Mouse (Mus musculus): ENCODE results near the gene Abcc8. TPM values are rescaled to one million over a fixed set of nuclear protein-coding genes. Genes with fewer than 3 reads are reported as not detected.

Abcc8 gene
- polyA plus RNA-seq, 1 experiment from 2014 or later: 3.0 TPM

DNA sequence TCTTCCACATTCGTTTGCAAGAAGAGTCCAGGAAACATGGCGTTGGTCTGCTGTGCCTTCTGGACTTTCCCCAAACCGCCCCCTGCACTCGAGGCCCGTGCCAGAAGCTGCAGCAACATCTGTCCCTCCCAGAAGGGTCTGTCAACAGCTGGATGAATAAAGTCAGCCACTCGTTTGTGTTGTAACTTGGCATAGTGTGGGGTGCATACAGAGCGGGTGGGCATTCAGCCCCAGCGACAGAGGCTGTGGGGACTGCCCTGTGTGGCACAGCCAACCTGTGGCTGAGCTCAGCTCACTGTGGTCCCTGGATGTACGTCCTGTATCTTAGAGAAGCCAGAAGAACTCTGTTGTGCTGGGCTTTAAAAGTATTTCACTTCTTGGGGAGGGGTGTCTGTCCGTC is 95.8 kb downstream of the Abcc8 start:
- no peak overlapping the region for H3K27ac ChIP-seq
- no peaks in the 10 kb centered on the region for H3K9me3 ChIP-seq
- 72% methylated on average over 10 of the region's 10 CpGs for whole genome bisulfite sequencing
- H3K4me2 ChIP-seq: no peak overlapping the region
- ATAC-seq (ENCODE audit: borderline replicate concordance, extremely low read depth, low FRiP score, low TSS enrichment): no peak
- no peak overlapping the region for H3K4me3 ChIP-seq
- peaks cover 39% of the 10 kb centered on the region for H3K36me3 ChIP-seq
- no peak overlapping the region for H3K9ac ChIP-seq
- no peaks in the 10 kb centered on the region for H3K27me3 ChIP-seq
- H3K4me1 ChIP-seq: no peaks in the 10 kb centered on the region

DNA sequence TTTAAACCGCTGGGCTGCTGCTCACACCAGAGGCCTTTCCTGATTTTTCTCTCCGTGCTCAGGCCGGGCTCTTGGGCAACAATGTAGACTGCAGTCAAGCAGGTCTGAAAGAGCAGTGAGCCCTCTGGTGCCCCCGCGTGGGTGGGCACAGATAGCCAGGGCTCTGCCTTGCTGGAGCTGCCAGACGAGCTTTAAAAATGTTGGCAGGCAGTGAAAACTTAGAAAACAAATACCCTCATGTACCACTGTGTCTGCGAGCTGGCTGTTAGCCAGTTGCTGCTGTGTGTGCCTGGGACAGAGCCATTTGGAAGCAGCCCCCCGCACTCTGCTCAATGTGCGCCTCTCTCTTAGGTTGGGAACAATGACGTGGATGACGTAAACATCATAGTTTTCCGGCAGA is 102.2 kb downstream of the Abcc8 start:
- whole genome bisulfite sequencing: 74% methylated on average over 12 of the region's 12 CpGs
- ATAC-seq (ENCODE audit: borderline replicate concordance, extremely low read depth, low FRiP score, low TSS enrichment): no peak
- no peak overlapping the region for H3K27ac ChIP-seq
- H3K9me3 ChIP-seq: no peaks in the 10 kb centered on the region
- H3K4me1 ChIP-seq: no peaks in the 10 kb centered on the region
- H3K9ac ChIP-seq: no peak overlapping the region
- peaks cover 54% of the 10 kb centered on the region for H3K36me3 ChIP-seq
- no peaks in the 10 kb centered on the region for H3K27me3 ChIP-seq
- no peak overlapping the region for H3K4me2 ChIP-seq
- no peak overlapping the region for H3K4me3 ChIP-seq

DNA sequence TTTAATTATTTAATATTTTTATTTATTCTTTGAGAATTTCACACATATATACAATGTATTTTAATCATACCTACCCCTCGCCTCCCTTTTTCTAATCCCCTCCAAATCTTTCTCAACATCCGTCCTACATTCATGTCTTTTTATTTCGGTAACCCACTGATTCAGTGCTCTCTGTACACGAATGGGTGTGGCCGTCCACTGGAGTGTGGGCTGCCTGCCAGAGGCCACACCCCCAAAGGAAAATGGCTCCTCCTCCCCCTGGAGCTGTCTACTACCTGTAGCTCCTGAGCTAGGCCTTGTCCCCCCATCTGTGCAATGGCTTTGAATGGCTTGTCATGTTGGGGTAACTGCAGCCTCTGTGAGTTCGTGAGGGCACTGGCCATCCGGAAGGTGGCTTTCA is 103.0 kb downstream of the Abcc8 start:
- H3K4me2 ChIP-seq: no peak overlapping the region
- H3K9ac ChIP-seq: no peak overlapping the region
- WGBS: 73% methylated on average over 7 of the region's 7 CpGs
- peaks cover 54% of the 10 kb centered on the region for H3K36me3 ChIP-seq
- H3K27ac ChIP-seq: no peak overlapping the region
- no peaks in the 10 kb centered on the region for H3K4me1 ChIP-seq
- H3K9me3 ChIP-seq: no peaks in the 10 kb centered on the region
- H3K4me3 ChIP-seq: no peak overlapping the region
- ATAC-seq (ENCODE audit: borderline replicate concordance, extremely low read depth, low FRiP score, low TSS enrichment): no peak
- H3K27me3 ChIP-seq: no peaks in the 10 kb centered on the region

DNA sequence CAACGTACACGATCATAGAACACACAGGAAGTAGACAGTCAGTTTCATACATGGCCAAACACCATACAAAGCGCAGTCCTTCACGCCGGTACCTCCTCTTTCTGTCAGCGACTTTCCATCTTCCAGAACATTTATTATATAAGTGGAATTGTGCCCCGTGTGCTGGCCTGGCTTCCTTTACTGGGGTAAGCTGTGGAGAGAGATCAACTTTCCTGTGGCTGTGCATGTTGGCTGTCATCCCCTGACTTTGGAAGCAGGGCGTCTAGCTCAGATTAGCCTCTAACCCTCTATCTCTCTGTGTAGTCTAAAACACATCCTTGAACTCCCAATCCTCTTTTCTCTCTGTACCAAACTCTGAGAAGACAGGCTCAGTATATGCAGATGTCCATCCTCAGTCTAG is 111.0 kb downstream of the Abcc8 start:
- Histone ChIP-seq H3K4me1 (no peaks in the 10 kb centered on the region), H3K9me3 (no peaks in the 10 kb centered on the region), H3K4me3 (no peak overlapping the region), H3K4me2 (no peak overlapping the region), H3K9ac (no peak overlapping the region), H3K27ac (no peak overlapping the region), H3K27me3 (no peaks in the 10 kb centered on the region), H3K36me3 (peaks cover 71% of the 10 kb centered on the region)
- ATAC-seq (ENCODE audit: borderline replicate concordance, extremely low read depth, low FRiP score, low TSS enrichment): no peak
- 92% methylated on average over 8 of the region's 8 CpGs for WGBS

DNA sequence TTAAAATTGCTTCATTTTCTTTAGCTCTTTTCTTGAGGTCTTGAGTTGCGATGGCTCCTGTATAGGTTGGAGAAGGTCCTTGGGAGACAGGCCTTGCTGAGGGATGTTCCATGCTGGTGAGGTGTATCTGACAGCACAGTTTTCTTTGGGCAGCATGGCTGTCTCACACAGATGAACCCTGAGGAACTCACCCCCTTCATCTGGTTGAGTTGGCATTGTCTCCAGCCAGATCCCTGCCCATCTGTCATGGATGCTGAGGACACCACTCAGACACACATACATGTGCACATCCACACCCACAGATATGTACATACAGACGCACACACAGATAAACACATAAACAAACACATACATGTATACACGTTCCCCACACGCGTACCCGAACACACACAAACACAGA is 116.5 kb downstream of the Abcc8 start:
- no peaks in the 10 kb centered on the region for H3K9me3 ChIP-seq
- peaks cover 57% of the 10 kb centered on the region for H3K36me3 ChIP-seq
- H3K4me2 ChIP-seq: no peak overlapping the region
- no peaks in the 10 kb centered on the region for H3K4me1 ChIP-seq
- H3K9ac ChIP-seq: no peak overlapping the region
- H3K4me3 ChIP-seq: no peak overlapping the region
- H3K27ac ChIP-seq: no peak overlapping the region
- no peak for ATAC-seq (ENCODE audit: borderline replicate concordance, extremely low read depth, low FRiP score, low TSS enrichment)
- 88% methylated on average over 6 of the region's 6 CpGs for WGBS
- no peaks in the 10 kb centered on the region for H3K27me3 ChIP-seq

DNA sequence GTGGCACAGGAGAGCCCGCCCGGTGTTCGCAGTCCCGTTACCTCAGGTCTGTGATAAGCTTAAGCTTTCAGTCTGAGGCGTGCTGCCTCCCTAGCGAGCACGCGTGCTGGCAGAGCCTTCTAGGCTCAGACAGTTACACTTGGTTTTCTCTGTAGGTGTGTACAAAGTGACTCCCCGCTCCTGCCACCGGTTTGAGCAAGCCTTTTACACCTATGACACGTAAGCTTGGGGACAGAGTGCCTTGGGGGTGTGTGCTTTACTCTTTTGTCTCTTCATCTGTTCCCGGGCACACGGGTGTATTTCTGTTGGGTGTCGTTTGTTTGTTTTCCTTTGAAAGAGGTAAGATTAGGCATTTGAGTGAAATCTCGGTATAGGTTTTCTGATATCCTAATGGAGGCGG is 118.2 kb downstream of the Abcc8 start:
- no peaks in the 10 kb centered on the region for H3K4me1 ChIP-seq
- H3K27ac ChIP-seq: no peak overlapping the region
- no peaks in the 10 kb centered on the region for H3K9me3 ChIP-seq
- WGBS: 91% methylated on average over 16 of the region's 16 CpGs
- H3K4me2 ChIP-seq: no peak overlapping the region
- H3K9ac ChIP-seq: no peak overlapping the region
- ATAC-seq (ENCODE audit: borderline replicate concordance, extremely low read depth, low FRiP score, low TSS enrichment): no peak
- H3K27me3 ChIP-seq: no peaks in the 10 kb centered on the region
- H3K36me3 ChIP-seq: peaks cover 54% of the 10 kb centered on the region
- no peak overlapping the region for H3K4me3 ChIP-seq

DNA sequence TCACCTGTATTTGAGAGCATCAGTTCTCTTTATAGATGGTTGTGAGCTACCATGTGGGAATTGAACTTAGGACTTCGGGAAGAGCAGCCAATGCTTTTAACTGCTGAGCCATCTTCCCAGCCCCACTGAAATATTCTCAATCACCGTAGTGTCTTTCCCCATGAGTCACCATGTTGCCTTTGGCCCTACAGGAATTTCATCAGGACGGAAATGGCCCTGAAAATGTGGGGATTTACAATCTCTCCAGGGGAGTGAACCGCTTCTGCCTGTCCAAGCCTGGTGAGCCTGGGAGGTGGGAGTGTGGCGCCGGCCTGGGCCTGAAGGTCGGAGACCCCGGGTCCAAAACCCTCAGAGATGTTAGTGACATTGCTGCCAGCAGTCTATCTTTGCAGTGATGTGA is 119.1 kb downstream of the Abcc8 start:
- Histone ChIP-seq H3K4me3 (no peak overlapping the region), H3K9me3 (no peaks in the 10 kb centered on the region), H3K36me3 (peaks cover 55% of the 10 kb centered on the region), H3K4me1 (no peaks in the 10 kb centered on the region), H3K27me3 (no peaks in the 10 kb centered on the region), H3K27ac (no peak overlapping the region), H3K4me2 (no peak overlapping the region), H3K9ac (no peak overlapping the region)
- ATAC-seq (ENCODE audit: borderline replicate concordance, extremely low read depth, low FRiP score, low TSS enrichment): no peak
- WGBS: 91% methylated on average over 8 of the region's 8 CpGs

DNA sequence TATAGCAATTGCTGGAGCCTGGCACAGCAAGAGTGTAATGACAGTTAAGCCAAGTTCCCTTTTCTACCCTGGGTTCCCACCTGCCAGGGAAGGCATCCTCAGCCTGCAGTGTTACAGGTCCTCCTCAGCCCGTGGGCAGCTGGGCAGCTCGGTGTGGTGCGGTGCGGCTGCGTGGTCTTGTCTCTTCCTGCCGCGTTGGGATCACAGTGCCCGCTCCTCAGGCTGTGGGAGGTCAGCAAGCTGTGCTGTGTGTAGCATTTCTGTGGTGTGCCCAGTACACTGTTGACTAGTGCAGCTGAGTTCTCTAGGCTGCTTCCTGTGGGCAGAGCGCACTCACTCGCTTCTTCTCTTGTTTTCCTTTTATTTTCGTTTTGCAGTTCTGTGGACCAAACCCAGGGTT is 121.0 kb downstream of the Abcc8 start:
- no peaks in the 10 kb centered on the region for H3K27me3 ChIP-seq
- H3K9me3 ChIP-seq: no peaks in the 10 kb centered on the region
- peaks cover 64% of the 10 kb centered on the region for H3K36me3 ChIP-seq
- no peak for ATAC-seq (ENCODE audit: borderline replicate concordance, extremely low read depth, low FRiP score, low TSS enrichment)
- H3K9ac ChIP-seq: no peak overlapping the region
- no peak overlapping the region for H3K27ac ChIP-seq
- H3K4me3 ChIP-seq: no peak overlapping the region
- WGBS: 90% methylated on average over 11 of the region's 11 CpGs
- no peaks in the 10 kb centered on the region for H3K4me1 ChIP-seq
- no peak overlapping the region for H3K4me2 ChIP-seq

Other genes with a start within 250 kb of the Abcc8 start
- gene Abcc6, start 149.7 kb downstream of the Abcc8 start, polyA plus RNA-seq (2015; fragmentation: Nextera tagmentation; extraction: Ambion mirVana): 0.62 and 0.65 TPM in 2 replicates
- gene Nomo1, start 146.3 kb downstream of the Abcc8 start, polyA plus RNA-seq (2015; fragmentation: Nextera tagmentation; extraction: Ambion mirVana): 36.9 and 37.3 TPM in 2 replicates
- 0.30 and 0.52 TPM in 2 replicates for gene Kcnj11, start 79.3 kb downstream of the Abcc8 start, polyA plus RNA-seq (2015; fragmentation: Nextera tagmentation; extraction: Ambion mirVana)
- gene Ush1c, start 58.5 kb upstream of the Abcc8 start, polyA plus RNA-seq (2015; fragmentation: Nextera tagmentation; extraction: Ambion mirVana): 0.35 and 0.39 TPM in 2 replicates
- 0.04 TPM in 1 of 2 replicates, not detected in the other for gene Otog, start 61.0 kb upstream of the Abcc8 start, polyA plus RNA-seq (2015; fragmentation: Nextera tagmentation; extraction: Ambion mirVana)
- gene Myod1, start 196.4 kb upstream of the Abcc8 start, polyA plus RNA-seq (2015; fragmentation: Nextera tagmentation; extraction: Ambion mirVana): 0.12 and 0.28 TPM in 2 replicates
- gene Kcnc1, start 216.5 kb upstream of the Abcc8 start, polyA plus RNA-seq (2015; fragmentation: Nextera tagmentation; extraction: Ambion mirVana): 0.24 and 0.37 TPM in 2 replicates

Measured in lung, embryonic 15.5 days (tissue).